Mouse (Mus musculus): ENCODE measurements around the gene Fap.

DNA sequence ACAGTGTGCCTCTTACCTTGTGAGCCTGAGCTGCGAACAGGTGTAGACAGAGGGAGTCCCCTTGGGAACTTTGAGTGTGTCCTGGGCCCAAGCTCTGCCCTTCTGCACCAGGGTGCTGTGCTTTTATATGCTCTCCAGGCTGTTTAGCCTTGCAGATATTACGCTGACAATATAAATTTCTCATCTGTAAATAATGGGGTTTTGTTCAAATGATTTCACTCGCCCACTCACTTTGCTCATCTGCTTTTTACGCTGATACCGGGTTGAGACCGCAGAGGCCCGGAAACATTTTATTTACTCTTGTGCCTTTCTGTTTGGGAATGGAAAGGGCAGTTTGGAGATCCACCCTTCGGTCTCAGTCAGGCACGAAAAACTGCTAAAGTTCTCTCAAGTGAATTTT is 90.3 kb downstream of the Fap start, which contains the start of gene Gcg:
- TF ChIP-seq POLR2A (IDR thresholded peaks at IDR 0.05; ENCODE audit: low read depth, low read length) = no peak
- TF ChIP-seq CTCF (IDR thresholded peaks at IDR 0.05; ENCODE audit: extremely low read depth, insufficient read depth, insufficient read length, insufficient replicate concordance) = no peak

Data from spleen, adult 2 months (tissue).